Mouse (Mus musculus): ENCODE measurements around the gene Ces1g. TPM values are rescaled to one million over a fixed set of nuclear protein-coding genes. Genes with fewer than 3 reads are reported as not detected.

Ces1g gene
- polyA plus RNA-seq, 1 experiment from 2014 or later, result not detected

Other genes with a start within 250 kb of the Ces1g start
- gene Ces1c, start 206.0 kb downstream of the Ces1g start, polyA plus RNA-seq (2015; fragmentation: Nextera tagmentation; extraction: Ambion mirVana), result 0.09 TPM in 1 of 2 replicates, not detected in the other
- 0.22 and 2.4 TPM in 2 replicates for gene Ces1d, start 139.5 kb downstream of the Ces1g start, polyA plus RNA-seq (2015; fragmentation: Nextera tagmentation; extraction: Ambion mirVana)
- gene Ces1e, start 107.7 kb downstream of the Ces1g start, polyA plus RNA-seq (2015; fragmentation: Nextera tagmentation; extraction: Ambion mirVana), result 0.21 and 0.51 TPM in 2 replicates
- 0.31 TPM in 1 of 2 replicates, not detected in the other for gene Ces1f, start 57.6 kb downstream of the Ces1g start, polyA plus RNA-seq (2015; fragmentation: Nextera tagmentation; extraction: Ambion mirVana)
- gene Ces1h, start 42.4 kb upstream of the Ces1g start, polyA plus RNA-seq (2015; fragmentation: Nextera tagmentation; extraction: Ambion mirVana), result not detected in 2 replicates
- gene Ces5a, start 198.5 kb upstream of the Ces1g start, polyA plus RNA-seq (2015; fragmentation: Nextera tagmentation; extraction: Ambion mirVana), result 0.07 and 0.24 TPM in 2 replicates